Mouse (Mus musculus) mature B cell (primary cell): ENCODE measurements around the gene Nup50.

Experiments used
- in situ Hi-C: fragments of 300-500 bp; cut with MboI; formaldehyde crosslinking; loops from 2 replicates; pipeline ENCODE4 v1.14.3; 2019

Gene Nup50

GRCm38 (mm10) chr15:84989098-84989497, 65.9 kb downstream of the Nup50 start:
- in situ Hi-C loops: no loop called here

- in situ Hi-C loops: no loop called here
These were observed 66.6 kb downstream of the Nup50 start for GRCm38 (mm10) chr15:84989771-84990170.
